Mouse (Mus musculus): Measurements from ENCODE around the gene Mkrn2os. TPM values are rescaled to one million over a fixed set of nuclear protein-coding genes. Genes with fewer than 3 reads are reported as not detected.
"Not testable (repeated sequence)": the region's sequence is repeated elsewhere in the genome, so short reads cannot be mapped to it uniquely, and the experiment has no call there.

Gene Mkrn2os
- 8.3 and 11.3 TPM in 2 replicates for polyA plus RNA-seq (2015; fragmentation: Nextera tagmentation; extraction: Ambion mirVana)

DNA sequence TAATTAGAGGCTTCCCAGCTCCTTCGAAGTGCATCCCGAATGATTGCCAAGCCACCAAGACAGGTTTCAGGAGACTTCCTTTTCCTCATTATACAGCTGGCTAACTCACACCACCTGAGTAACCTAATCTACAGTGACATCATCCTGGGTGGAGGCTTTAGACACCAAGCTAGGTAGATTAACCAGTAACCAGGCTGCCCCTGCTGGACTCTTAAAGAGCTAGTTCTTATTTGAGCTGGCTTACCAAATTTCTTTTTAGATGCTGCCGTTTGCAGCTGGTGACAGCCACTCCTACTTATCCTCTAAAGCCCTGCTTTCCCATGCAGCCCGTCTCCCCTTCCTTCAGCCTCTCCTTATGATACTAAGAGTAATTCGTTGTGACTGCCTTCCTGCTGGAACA, at the start of gene Mkrn2os:
Gene Mkrn2os, minus strand, starts transcription at position 119 of the 400 bp plus-strand sequence.
- 45% methylated on average over 5 of the region's 5 CpGs for WGBS (ENCODE audit: insufficient replicate concordance)
- Histone ChIP-seq H3K4me2 (peak within 1 kb of the TSS; percentile 37), H3K27ac (replicated peaks) (peak within 1 kb of the TSS; percentile 10; the same call in 1 of the 2 replicates), H3K4me1 (replicated peaks) (0 out of 2 replicates have a peak, but pooled peaks cover 4% of the 10 kb centered on the region), H3K9ac (no peak within 1 kb of the TSS), H3K36me3 (replicated peaks) (no peaks in the 10 kb centered on the region), H3K9me3 (replicated peaks) (no peaks in the 10 kb centered on the region), H3K4me3 (replicated peaks) (peak within 1 kb of the TSS; percentile 30), H3K27me3 (no peaks in the 10 kb centered on the region)
- ATAC-seq (ENCODE audit: insufficient read depth), result peak; percentile 66

DNA sequence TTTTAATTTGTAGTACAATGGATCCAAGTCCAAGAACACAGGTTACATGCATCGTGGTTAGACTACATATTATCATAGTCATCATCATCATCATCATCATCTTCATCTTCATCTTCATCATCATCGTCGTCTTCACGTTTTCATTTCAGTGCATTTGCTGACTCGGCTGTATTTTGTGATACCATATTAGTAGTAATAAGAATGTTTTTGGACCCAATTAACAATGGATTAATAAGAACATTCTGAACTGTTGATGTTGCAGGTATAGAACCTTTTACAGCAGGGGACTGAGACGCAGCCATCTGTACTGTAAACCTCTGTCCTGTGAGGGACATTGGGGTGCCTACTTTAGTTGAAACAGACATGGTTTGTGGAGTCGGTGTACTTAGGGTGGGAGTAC, 45.8 kb upstream of the Mkrn2os start:
- not testable (repeated sequence) for H3K4me3 ChIP-seq (replicated peaks); H3K4me1 ChIP-seq (replicated peaks); H3K27ac ChIP-seq (replicated peaks); H3K9me3 ChIP-seq (replicated peaks); H3K9ac ChIP-seq; ATAC-seq (ENCODE audit: insufficient read depth); H3K4me2 ChIP-seq; H3K27me3 ChIP-seq
- 82% methylated on average over 7 of the region's 7 CpGs for WGBS (ENCODE audit: insufficient replicate concordance)
- peaks cover 61% of the 10 kb centered on the region for H3K36me3 ChIP-seq (replicated peaks)

DNA sequence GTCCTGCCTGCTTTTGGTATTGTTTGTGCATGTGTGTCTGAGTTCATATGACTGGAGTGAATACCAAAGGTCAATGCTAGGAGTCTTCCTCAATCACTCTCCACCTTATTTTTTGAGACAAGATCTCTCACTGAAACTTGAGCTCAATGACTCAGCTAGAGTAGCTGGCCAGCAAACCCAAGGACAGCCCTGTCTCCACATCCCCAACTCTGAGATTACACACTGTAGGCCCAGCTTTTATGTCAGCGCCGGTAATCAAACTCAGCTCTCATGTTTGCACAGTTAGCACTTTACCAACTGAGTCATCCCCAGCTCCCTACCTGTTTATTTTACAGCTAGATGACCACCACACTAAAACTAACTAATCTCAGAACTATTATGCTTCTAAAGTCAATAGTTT, 41.6 kb upstream of the Mkrn2os start:
- Histone ChIP-seq H3K4me2 (no peak overlapping the region), H3K36me3 (replicated peaks) (peaks cover 73% of the 10 kb centered on the region), H3K9ac (no peak overlapping the region), H3K27ac (replicated peaks) (no peak overlapping the region), H3K27me3 (no peaks in the 10 kb centered on the region), H3K4me3 (replicated peaks) (no peak overlapping the region), H3K4me1 (replicated peaks) (0 out of 2 replicates have a peak, but pooled peaks cover 2% of the 10 kb centered on the region), H3K9me3 (replicated peaks) (no peaks in the 10 kb centered on the region)
- WGBS (ENCODE audit: insufficient replicate concordance), result 87% methylated on average over 2 of the region's 2 CpGs
- ATAC-seq (ENCODE audit: insufficient read depth), result no peak

DNA sequence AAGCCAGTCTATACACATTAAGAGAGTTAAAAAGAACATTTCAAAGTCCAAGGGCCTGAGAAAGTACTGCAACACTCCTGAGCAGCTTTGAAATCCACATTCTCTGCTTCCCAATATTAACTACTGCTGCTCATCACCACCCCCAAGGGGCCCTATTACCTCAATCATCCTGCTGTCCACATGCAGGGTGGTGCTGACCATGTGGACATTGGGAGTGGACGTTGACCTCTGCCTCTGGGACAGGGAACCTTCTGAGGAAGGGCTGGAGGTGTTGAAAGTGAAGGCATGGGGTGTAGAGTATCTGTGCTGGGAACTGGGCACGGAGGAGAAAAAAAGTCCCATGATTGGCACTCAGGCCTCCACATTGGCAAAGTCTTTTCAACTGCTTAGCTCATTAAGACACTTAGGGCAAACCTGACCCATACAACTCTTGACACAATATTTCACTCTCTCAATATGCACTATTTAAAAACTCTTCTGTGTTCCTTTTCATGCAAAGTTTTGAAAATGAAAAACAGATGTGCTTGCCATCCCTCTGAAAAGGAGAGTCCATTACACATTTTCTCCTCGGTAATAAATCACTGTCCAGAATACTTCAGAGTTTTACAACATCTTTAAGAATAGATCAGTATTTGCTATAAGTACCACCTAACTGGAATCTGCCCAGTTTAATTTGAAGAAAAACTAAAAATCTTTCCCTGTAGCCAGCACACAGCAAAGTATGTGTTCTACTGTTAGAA, 38.9 kb upstream of the Mkrn2os start:
- Histone ChIP-seq H3K27me3 (no peaks in the 10 kb centered on the region), H3K9me3 (replicated peaks) (no peaks in the 10 kb centered on the region), H3K4me2 (no peak overlapping the region), H3K4me3 (replicated peaks) (no peak overlapping the region), H3K36me3 (replicated peaks) (peaks cover 76% of the 10 kb centered on the region), H3K9ac (no peak overlapping the region), H3K4me1 (replicated peaks) (0 out of 2 replicates have a peak, but pooled peaks cover 2% of the 10 kb centered on the region), H3K27ac (replicated peaks) (no peak overlapping the region)
- WGBS (ENCODE audit: insufficient replicate concordance), result 75% methylated on average over 3 of the region's 3 CpGs
- ATAC-seq (ENCODE audit: insufficient read depth), result peak; percentile 49

DNA sequence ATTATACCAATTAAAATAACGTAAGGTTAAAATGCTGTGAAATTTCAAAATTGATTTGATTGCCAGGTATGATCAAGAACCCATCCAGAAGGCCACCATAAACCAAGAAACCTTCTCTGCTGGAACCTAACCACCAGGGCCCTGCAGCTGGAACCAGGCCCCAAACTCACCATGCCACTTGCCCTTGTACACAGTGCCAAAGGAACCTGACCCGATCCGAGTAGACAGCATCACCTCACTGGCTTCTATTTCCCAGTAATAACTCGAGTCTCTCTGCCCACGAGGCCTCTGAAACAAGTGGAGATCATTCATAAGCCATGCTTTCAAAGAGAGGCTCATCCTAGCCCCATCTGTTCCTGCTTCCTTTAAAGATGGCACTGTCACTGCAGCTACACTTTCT, 33.7 kb upstream of the Mkrn2os start:
- ATAC-seq (ENCODE audit: insufficient read depth), result no peak
- 84% methylated on average over 5 of the region's 5 CpGs for WGBS (ENCODE audit: insufficient replicate concordance)
- Histone ChIP-seq H3K36me3 (replicated peaks) (peaks cover 87% of the 10 kb centered on the region), H3K9me3 (replicated peaks) (no peaks in the 10 kb centered on the region), H3K27me3 (no peaks in the 10 kb centered on the region), H3K4me2 (no peak overlapping the region), H3K4me3 (replicated peaks) (no peak overlapping the region), H3K27ac (replicated peaks) (no peak overlapping the region), H3K9ac (no peak overlapping the region), H3K4me1 (replicated peaks) (no peaks in the 10 kb centered on the region)

DNA sequence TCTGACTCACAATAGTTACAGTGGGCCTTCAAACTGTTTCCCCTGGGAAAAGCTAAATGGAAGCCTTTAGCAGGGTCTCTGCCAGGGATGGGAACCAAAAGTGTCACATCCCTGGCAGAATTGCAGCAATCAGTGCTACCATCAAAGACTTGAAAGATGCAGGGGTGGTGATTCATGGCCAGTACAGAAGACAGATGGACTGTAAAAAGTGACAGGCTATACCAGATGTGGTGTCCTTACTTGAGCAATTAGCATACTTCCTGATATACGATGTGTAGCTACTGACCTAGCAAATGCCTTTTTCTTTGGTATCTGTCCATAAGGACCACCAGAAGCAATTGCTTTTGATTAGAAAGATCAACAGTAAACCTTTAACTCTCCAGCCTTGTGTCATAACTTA, 28.6 kb upstream of the Mkrn2os start:
- H3K4me3 ChIP-seq (replicated peaks), result no peak overlapping the region
- no peaks in the 10 kb centered on the region; the same call in 1 of the 2 replicates for H3K4me1 ChIP-seq (replicated peaks)
- H3K27me3 ChIP-seq, result no peaks in the 10 kb centered on the region
- H3K9me3 ChIP-seq (replicated peaks), result no peaks in the 10 kb centered on the region
- ATAC-seq (ENCODE audit: insufficient read depth), result no peak
- no peak overlapping the region for H3K4me2 ChIP-seq
- H3K9ac ChIP-seq, result no peak overlapping the region
- peaks cover 99% of the 10 kb centered on the region for H3K36me3 ChIP-seq (replicated peaks)
- no peak overlapping the region for H3K27ac ChIP-seq (replicated peaks)
- WGBS (ENCODE audit: insufficient replicate concordance), result 58% methylated on average over 1 of the region's 1 CpGs

DNA sequence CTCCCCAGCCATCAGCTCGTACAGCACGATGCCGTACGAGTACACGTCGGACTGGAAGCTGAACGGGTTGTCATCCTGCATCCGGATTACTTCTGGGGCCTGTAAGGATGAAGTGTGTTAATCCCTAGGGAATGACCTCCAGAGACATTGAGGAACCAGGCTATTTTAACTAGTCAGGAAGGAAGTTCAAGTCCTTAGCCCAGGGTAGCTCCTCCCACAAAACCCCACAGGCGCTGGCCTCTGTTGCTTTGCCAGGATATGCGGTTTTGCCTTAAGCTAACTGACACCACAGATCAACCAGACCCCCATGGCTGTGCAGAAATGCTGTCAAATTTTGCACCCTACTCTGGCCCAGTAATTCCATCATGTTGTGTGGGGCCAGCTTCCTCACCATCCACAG, 27.4 kb upstream of the Mkrn2os start:
- ATAC-seq (ENCODE audit: insufficient read depth), result no peak
- no peak overlapping the region for H3K9ac ChIP-seq
- H3K27me3 ChIP-seq, result no peaks in the 10 kb centered on the region
- H3K9me3 ChIP-seq (replicated peaks), result no peaks in the 10 kb centered on the region
- WGBS (ENCODE audit: insufficient replicate concordance), result 61% methylated on average over 10 of the region's 10 CpGs
- no peak overlapping the region for H3K4me2 ChIP-seq
- no peak overlapping the region for H3K4me3 ChIP-seq (replicated peaks)
- no peaks in the 10 kb centered on the region; the same call in 1 of the 2 replicates for H3K4me1 ChIP-seq (replicated peaks)
- peaks cover 98% of the 10 kb centered on the region for H3K36me3 ChIP-seq (replicated peaks)
- H3K27ac ChIP-seq (replicated peaks), result no peak overlapping the region

DNA sequence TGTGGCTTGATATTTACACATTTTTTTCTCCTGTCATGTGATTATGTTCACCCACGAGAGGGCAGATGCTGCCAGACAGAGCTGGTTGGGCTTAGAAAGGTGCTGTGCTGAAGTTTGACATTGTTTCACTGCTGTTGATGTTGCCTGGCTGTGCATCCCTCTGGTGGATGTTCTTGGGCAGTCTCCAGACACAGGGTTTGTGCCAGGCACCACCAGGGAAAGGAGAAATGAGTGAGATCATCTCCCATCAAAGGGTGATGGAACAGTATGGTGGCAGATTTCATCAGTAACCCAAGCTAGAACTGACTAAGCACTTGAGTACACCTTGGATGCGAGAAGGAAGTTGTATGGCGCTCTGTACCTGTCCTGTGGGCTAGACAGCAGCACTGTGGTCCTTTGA, 23.6 kb upstream of the Mkrn2os start:
- no peaks in the 10 kb centered on the region for H3K27me3 ChIP-seq
- H3K36me3 ChIP-seq (replicated peaks), result peaks cover 90% of the 10 kb centered on the region

DNA sequence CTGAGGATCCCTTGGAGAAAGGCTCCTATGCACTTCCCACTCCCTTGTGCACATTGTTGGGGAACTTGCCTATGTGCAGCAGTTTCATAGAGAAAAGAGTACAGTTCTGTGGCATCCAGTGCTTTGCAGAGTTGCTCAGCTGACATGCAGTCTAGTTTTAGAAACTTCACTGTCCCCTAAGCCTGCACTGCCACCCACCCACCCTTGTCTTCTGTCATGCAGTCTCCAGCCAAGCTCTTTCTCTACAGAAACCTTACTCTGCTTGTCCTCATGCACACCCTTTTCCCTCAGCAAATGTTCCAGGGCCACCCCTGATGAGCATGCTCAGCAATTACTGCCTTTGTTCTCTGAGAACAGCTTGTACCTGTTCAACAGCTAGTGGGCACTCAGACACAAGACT, 21.4 kb upstream of the Mkrn2os start:
- no peak for ATAC-seq (ENCODE audit: insufficient read depth)
- Histone ChIP-seq H3K4me3 (replicated peaks) (no peak overlapping the region), H3K27ac (replicated peaks) (no peak overlapping the region), H3K4me2 (no peak overlapping the region), H3K4me1 (replicated peaks) (no peaks in the 10 kb centered on the region), H3K27me3 (no peaks in the 10 kb centered on the region), H3K9me3 (replicated peaks) (no peaks in the 10 kb centered on the region), H3K9ac (no peak overlapping the region), H3K36me3 (replicated peaks) (peaks cover 79% of the 10 kb centered on the region)

More for the DNA sequence above, 23.6 kb upstream of the Mkrn2os start:
- WGBS (ENCODE audit: insufficient replicate concordance), result 70% methylated on average over 3 of the region's 3 CpGs
- Histone ChIP-seq H3K27ac (replicated peaks) (no peak overlapping the region), H3K4me2 (no peak overlapping the region), H3K4me3 (replicated peaks) (no peak overlapping the region), H3K9ac (no peak overlapping the region), H3K4me1 (replicated peaks) (no peaks in the 10 kb centered on the region; the same call in 1 of the 2 replicates), H3K9me3 (replicated peaks) (no peaks in the 10 kb centered on the region)
- ATAC-seq (ENCODE audit: insufficient read depth), result no peak

DNA sequence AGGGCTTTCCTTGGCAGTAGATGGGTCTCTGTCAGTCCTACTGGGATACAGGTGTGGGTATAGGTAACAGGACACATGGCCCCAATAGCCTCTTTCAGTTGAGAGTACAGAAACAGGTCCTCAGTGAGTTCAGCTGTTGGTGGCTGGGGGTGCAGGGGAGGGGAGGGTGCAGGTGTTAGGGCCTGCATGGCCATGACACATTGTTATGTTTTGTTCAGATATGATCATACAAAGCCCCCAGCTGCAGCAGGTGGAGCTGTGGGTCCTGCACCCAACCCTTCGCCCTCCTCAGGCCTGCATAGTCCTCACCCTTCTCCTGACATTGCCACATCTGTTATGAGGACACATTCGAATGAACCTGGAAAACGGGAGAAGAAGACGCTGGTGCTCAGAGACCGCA, 17.9 kb upstream of the Mkrn2os start:
- Histone ChIP-seq H3K36me3 (replicated peaks) (peaks cover 44% of the 10 kb centered on the region), H3K4me1 (replicated peaks) (no peaks in the 10 kb centered on the region), H3K27me3 (no peaks in the 10 kb centered on the region), H3K27ac (replicated peaks) (no peak overlapping the region), H3K9me3 (replicated peaks) (no peaks in the 10 kb centered on the region), H3K9ac (no peak overlapping the region), H3K4me3 (replicated peaks) (no peak overlapping the region), H3K4me2 (no peak overlapping the region)
- WGBS (ENCODE audit: insufficient replicate concordance), result 80% methylated on average over 5 of the region's 5 CpGs
- ATAC-seq (ENCODE audit: insufficient read depth), result no peak

DNA sequence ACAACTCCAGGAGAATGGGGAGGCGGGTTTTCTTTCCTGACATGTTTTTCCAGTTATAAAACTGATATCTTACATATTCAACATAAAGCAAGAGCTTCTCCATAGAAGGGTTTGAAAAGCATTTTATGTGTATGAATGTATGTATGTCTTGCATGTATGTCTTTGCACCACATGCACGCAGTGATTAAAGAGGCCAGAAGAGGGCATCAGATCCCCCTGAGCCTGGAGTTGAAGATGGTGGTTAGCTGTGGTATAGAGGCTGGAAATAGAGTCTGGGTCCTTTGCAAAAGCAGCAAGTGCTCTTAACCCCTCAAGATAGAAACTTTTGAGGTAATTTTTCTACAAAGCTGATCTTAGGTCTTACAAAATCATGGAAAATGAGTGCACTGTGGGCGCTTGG, 16.7 kb upstream of the Mkrn2os start:
- no peak overlapping the region for H3K4me3 ChIP-seq (replicated peaks)
- no peak overlapping the region for H3K9ac ChIP-seq
- no peaks in the 10 kb centered on the region for H3K4me1 ChIP-seq (replicated peaks)
- no peak overlapping the region for H3K27ac ChIP-seq (replicated peaks)
- 52% methylated on average over 3 of the region's 3 CpGs for WGBS (ENCODE audit: insufficient replicate concordance)
- no peaks in the 10 kb centered on the region for H3K9me3 ChIP-seq (replicated peaks)
- H3K4me2 ChIP-seq, result no peak overlapping the region
- H3K36me3 ChIP-seq (replicated peaks), result peaks cover 34% of the 10 kb centered on the region
- H3K27me3 ChIP-seq, result no peaks in the 10 kb centered on the region
- no peak for ATAC-seq (ENCODE audit: insufficient read depth)

DNA sequence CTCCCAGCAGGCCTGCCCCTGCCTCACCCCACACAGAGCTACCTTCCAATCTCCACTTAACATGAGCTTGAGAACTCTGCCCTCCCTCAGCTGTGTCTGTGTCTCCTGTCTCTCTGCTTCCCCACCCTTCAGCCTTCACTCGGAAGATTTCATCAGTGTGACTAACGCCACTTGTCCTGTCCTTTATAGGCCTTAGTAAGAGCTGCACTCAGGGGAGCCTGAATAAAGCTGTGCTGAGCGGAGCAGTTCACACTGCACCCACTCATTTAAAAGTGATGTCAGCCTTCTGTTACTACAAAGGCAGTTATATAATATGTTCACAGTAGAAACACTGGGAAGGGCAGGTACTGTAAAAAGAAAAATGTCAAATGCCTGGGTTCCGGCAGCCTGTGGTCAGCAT, 15.1 kb upstream of the Mkrn2os start:
- Histone ChIP-seq H3K36me3 (replicated peaks) (peaks cover 24% of the 10 kb centered on the region), H3K4me1 (replicated peaks) (peaks cover 11% of the 10 kb centered on the region), H3K9ac (no peak overlapping the region), H3K4me2 (no peak overlapping the region), H3K27me3 (no peaks in the 10 kb centered on the region), H3K4me3 (replicated peaks) (no peak overlapping the region), H3K9me3 (replicated peaks) (no peaks in the 10 kb centered on the region), H3K27ac (replicated peaks) (no peak overlapping the region)
- WGBS (ENCODE audit: insufficient replicate concordance), result 76% methylated on average over 4 of the region's 4 CpGs
- ATAC-seq (ENCODE audit: insufficient read depth), result no peak

Data from liver, embryonic 15.5 days (tissue).